Mouse (Mus musculus): ENCODE data around the gene Eef1akmt3.
A peak's percentile ranks its signal among the peaks of the same experiment; 100 is the strongest.

Eef1akmt3 gene

DNA sequence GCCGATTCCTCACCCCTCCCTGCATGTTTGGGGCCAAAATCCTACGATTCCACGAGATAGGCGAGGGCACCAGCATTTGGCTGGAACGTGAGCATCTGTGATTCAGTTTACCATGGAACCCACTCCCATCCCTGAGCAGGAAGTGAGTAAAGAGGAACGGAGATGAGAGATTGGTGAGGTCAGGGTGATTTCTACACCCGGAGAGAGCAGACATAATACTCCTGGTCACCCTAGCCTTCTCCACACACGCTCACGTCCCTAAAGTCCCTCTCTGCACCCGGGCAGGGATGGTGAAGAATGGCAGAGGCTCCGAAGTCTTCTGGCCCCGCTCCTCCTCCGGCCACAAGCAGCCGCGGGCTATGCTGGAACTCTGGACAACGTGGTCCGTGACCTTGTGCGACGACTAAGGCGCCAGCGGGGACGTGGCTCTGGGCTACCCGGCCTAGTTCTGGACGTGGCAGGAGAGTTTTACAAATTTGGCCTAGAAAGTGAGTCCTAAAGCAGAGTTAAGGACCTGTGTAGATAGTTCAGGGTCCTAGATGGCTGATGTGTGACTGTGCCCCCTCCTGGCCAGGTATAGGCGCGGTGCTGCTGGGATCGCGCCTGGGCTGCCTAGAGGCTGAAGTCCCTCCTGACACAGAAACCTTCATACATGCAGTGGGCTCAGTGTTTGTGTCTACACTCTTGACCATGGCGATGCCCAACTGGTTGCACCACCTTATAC is 8.2 kb upstream of the Eef1akmt3 start:
- no peak for DNase-seq

- DNase-seq, result no peak
These were observed 7.5 kb upstream of the Eef1akmt3 start for GRCm38 (mm10) chr10:127048608-127049394.

DNA sequence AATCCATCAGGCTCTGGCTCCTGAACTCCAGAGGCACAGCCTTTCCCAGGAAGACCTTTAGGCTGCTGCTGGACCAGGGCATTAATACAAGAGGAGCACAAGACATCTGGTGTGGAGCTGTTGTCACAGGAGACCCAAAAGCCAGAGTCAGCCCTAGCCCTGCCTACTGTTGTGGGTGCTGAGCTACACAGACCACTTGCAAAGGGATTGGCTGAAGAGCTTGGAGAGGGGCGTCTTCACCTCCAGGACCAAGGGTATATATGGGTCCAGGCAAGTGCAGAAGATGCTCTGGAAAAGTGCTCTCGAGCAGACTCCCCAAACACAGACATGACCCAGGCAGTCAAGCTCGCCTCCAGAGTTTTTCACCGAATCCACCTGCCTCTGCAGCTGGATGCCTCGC is 6.6 kb upstream of the Eef1akmt3 start, which contains the start of gene Cyp27b1:
TSS of gene Cyp27b1 (plus strand) at position 297 of the 400 bp plus-strand sequence.
- no peak for DNase-seq

DNA sequence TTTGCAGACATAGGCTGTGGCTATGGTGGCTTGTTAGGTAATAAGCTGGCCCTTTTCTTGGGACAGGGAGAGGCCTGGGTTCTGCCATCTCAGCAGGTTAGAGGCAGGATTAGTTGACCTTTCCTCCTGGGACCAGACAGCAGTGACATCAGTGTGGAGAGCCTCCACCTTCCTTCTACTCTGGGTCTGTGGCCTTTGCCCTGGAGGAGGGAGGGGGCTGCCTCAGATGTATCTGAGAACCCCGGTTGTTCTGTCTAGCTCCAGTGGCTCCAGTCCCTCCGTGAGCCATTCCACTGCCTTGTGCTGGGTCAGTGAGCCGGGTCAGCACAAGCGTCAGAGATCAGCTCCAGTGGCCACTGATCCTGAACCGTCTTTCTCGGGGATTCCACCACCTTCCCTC is 1.9 kb upstream of the Eef1akmt3 start:
- no peak for DNase-seq

DNA sequence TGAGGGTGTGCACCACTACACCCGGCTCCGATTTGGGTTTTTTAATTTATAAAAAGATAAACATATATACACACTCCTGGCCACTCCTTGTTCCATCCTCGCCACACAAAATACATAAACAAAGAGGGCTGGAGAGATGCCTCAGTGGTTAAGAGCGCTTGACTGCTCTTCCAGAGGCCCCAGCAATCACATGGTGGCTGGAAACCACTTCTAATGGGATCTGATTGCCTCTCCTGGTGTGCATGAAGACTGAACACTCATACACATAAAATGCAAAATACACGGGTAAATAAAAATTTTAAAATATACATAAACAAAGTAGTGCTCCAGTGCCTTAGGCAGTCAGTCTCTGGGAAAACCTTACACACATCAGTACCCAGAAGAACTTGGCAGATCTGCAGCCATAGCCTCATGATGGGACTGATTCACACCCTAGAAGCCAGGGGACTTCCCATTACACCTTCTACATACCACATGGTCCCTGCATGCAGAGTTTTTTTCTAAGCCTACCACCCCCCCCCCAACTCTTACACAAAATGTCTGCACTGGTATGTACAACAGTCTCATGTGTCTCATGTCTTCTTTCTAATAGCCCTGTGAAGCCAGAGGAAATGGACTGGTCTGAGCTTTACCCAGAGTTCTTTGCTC is 1.3 kb upstream of the Eef1akmt3 start:
- DNase-seq, result no peak

- peak; percentile 94 for DNase-seq
These were observed 543 bp upstream of the Eef1akmt3 start for GRCm38 (mm10) chr10:127041774-127042338.

DNA sequence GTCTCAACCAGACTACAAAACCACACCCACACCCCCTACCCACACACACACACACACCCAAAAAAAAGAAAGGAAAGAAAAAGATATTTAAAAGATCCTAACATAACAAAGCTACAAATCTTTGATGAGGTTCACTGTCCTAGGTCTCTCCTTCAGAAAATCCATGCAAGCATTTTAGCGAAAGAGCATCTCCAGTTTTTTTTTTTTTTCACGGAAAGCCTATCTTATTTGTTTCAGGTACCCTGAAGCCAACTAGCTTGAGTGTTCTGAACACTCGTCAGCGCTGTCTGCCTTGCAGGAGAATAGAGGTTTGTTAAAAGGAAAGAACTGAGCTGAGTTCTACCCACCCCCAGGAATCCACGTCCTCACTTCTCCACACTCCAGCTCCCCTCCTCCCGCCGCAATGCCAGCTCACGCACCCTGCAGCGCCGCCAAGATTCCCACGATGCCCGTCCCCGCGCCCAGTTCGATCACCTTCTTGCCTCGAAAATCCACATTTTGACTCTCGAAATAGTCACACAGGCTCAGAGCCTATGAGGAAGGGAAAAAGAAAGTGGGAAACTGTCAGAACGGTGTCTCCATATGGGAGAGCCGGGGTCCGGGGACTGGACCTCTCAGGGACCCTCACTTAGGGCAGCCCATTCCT is 621 bp downstream of the Eef1akmt3 start:
- DNase-seq, result peak; percentile 38

DNA sequence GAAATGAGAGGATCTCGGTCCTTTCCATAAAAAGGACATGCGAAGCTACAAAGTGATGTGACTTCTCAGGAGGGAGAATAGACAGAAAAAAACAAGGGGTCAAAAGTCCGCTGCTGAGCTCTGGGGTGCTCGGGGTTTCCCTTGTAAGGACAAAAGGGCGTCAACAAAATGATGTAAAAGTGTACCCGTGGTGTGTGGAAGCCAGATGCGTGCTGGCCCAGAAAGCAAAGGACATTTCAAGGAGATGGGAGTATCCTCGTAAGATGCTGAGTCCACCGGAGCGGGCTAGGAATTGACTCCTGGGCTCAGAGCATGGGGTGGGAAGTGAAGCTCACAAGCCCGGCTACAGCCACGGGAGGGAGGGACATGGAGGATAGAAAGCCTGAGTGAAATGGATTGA is 3.7 kb downstream of the Eef1akmt3 start:
- DNase-seq, result no peak

DNA sequence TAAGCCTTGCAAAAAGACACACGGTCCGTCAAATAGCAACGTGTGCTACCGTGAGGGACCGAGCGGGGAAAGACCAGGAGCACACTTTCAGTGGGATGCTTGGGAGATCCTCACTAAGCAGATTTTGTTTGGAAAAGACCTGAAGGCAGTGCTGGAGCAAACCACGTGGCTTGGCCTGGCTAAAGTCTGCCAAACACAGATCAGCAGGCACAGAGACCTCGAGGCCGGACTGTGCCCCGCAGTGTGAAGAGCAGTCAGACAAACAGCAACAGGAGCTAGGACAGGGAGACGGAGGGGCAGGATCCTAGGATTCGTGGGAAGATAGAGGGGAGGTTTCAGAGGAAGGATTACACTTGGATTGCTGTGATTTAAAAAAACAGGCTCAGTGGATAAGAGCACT is 5.0 kb downstream of the Eef1akmt3 start:
- no peak for DNase-seq

DNA sequence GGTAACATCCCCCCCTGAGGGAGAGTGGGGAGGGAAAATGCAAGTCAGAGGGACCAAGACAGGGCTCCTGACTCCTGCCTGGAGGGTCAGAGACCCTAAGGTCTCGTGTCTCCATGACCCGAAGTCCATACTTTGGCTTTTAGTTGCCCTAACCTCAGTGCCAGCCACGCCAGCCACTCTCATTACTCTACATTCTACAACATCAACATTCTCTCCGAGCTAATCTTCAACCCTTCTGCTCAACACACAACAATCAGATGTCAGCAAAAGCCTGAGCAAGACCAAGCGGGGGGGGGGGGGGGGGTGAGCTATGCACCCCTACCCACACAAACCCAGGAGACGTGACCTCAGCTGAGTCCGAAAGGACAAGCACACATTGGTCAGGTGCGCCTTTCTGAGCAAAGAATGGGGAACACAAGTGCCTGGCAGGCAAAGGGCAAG is 8.0 kb downstream of the Eef1akmt3 start:
- DNase-seq, result no peak

DNA sequence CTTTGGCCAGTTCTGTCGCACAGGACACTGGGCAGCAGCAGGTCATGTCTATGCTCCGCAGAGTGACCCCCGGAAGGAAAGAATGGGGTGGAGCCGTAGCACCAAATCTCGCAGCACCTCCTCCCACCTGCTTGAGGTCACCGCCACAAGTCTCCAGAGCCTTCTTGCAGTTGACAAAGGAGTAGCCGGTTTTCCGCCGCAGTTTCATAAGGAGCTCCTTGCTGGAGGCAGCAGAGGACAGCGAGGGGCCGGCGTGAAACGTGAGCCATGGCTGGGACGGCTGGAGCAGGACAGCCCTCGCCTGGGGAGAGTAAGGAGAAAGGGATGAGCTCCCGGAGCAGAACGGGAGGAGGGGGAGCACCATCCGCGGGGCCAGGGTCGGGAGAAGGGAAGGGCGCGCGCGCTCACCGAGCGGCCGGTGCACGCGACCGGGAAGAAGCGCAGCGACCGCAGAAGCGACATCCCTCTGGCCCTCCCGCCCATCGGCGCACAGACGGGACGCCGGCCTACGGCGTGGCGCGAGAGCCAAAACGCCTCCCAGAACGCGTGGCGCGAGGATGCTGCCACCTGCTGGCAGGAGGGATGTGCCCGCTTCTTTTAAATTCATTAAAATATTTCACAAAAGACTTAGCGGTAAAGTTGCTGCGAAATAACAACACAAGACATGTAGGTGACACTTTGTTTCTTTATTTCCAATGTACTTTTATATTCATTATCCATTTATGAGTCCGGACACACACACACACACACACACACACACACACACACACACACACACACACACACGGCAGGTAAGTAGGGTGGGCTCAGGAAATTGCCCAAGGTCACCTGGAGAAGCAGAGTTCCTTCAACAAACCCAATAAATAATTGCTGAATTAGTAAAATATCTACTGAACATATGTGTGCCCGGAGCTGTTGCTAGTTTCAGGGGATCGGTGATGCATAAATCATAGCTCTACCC is 10.7 kb downstream of the Eef1akmt3 start, which contains the start of gene Tsfm:
TSS of gene Tsfm (minus strand) at position 505 of the 961 bp plus-strand sequence.
- peak; percentile 94 for DNase-seq

GRCm38 (mm10) chr10:127018422-127018821 is 22.9 kb downstream of the Eef1akmt3 start:
- no peak for DNase-seq

DNA sequence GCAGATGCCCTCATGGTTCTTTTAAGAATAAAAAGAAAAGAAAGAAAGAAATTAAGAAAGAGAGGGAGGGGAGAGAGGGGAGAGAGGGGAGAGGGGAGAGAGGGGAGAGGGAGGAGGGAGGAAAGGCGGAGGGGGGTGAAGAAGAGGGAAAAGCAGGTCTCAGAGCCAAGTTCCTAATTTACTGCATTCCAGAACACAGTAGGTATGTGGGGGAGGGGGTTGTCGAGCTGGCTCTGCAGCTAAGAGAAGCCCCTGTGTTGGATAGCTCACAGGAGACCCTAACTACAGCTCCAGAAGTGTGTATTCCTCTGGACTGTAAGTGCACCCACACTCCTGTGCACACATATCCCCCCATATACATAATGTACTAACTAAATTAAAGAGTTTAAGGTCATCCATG is 24.2 kb downstream of the Eef1akmt3 start:
- DNase-seq, result no peak

- peak; percentile 8 for DNase-seq
These were observed 24.8 kb downstream of the Eef1akmt3 start for GRCm38 (mm10) chr10:127016488-127016887.

DNA sequence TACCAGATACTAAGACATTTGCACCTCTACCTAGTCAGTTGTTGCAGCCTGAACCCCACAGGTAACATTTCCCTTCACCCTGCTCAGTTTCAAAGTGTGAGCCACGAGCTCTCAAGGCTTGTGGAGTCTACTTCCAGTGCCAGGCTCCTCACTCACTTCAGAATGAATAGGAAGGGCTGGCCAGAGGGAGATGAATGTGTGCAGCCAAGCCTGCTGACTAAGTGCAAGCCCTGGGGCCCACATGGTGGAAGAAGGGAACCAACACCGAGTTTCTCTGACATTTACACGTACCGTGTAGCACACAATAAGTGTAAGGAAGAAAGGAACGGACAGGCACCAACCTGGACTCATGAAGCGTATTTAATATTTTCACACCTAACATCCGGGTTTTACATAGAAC is 37.5 kb downstream of the Eef1akmt3 start:
- DNase-seq, result peak; percentile 26

- DNase-seq, result no peak
These were observed 38.0 kb downstream of the Eef1akmt3 start for GRCm38 (mm10) chr10:127003334-127003733.

GRCm38 (mm10) chr10:127002765-127003164 is 38.5 kb downstream of the Eef1akmt3 start:
- no peak for DNase-seq

- no peak for DNase-seq
These were observed 39.3 kb downstream of the Eef1akmt3 start for GRCm38 (mm10) chr10:127002056-127002455.

DNA sequence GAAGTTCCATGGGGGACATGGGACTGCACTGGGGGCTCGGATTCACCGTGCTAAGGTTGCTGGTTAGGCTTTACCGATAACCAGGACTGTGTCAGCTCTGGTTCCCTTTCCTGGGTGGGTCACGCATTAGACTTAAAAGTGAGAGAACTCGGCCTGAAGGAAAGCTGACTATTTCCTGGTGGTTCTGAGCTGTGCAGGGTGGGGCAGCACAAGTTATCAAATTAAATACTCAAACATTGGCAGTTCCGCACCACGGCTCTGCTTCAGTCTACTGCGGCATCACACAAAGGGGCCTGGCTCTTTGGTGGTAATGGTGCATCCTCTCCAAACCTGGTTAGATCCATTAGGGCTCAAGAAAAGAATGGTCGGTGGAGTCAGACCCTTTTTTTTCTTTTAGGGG is 40.0 kb downstream of the Eef1akmt3 start:
- no peak for DNase-seq

- no peak for DNase-seq
These were observed 40.8 kb downstream of the Eef1akmt3 start, which contains the start of gene Avil for GRCm38 (mm10) chr10:127000529-127000928. Avil (plus strand) TSS chr10:127000709.
